12 mouse cellular contexts compared by ENCODE assay signal in genomic region chr12:10439483-10440235, GRCm38 (mm10). TPM values are rescaled to one million over a fixed set of nuclear protein-coding genes. Genes with fewer than 3 reads are reported as not detected.
DNase-seq lines count a peak whose midpoint lies in the region; ATAC-seq and TF ChIP-seq lines count a peak whose summit lies in the region.
"Had no signal": no experiment of that assay in that cellular context is flagged by ENCODE, and none has a peak within 500 bp of the region (broad histone marks: within the 10 kb centered on the region; RNA-seq: fewer than 3 reads in every experiment).

No protein-coding gene starts in this region.

- no peaks in the 10 kb centered on the region for H3K4me1 ChIP-seq in intestine, embryonic 15.5 days (replicated peaks)
- no peaks in the 10 kb centered on the region for H3K4me1 ChIP-seq in intestine, postnatal 0 days (replicated peaks; ENCODE audit: control insufficient read depth, insufficient read depth, low read length)

- DNase-seq in cerebellum, postnatal 10 days: peak; percentile 16 to 26
- DNase-seq in cerebellum, adult 11-12 months: no peak
- peak; percentile 57 for DNase-seq in ES-CJ7 (ENCODE audit: low read depth, low spot score)
- DNase-seq in kidney, postnatal 25 days: peak; percentile 2 to 35
- no peak for DNase-seq in ovary, postnatal 10 days (ENCODE audit: low spot score)
- no peak for DNase-seq in left cerebral cortex, adult 8-10 months (ENCODE audit: low spot score in 2 of 2)
- DNase-seq: layer of hippocampus, adult 9-11 months had no signal

- no peak overlapping the region for H3K27ac ChIP-seq in intestine, embryonic 15.5 days
- no peak overlapping the region for H3K27ac ChIP-seq in intestine, postnatal 0 days (ENCODE audit: low read depth, low read length)
- H3K27ac ChIP-seq: embryonic facial prominence, embryonic 15.5 days had no signal

- no peaks in the 10 kb centered on the region for H3K27me3 ChIP-seq in intestine, embryonic 15.5 days (replicated peaks)
- no peaks in the 10 kb centered on the region for H3K27me3 ChIP-seq in intestine, postnatal 0 days (replicated peaks; ENCODE audit: control insufficient read depth, insufficient read depth, low read length)
- H3K27me3 ChIP-seq: embryonic facial prominence, embryonic 15.5 days had no signal

- TF ChIP-seq CTCF in intestine, postnatal 0 days (IDR thresholded peaks at IDR 0.05; ENCODE audit: low read depth): no peak

- H3K9me3 ChIP-seq in intestine, embryonic 15.5 days: no peaks in the 10 kb centered on the region
- no peaks in the 10 kb centered on the region for H3K9me3 ChIP-seq in intestine, postnatal 0 days (ENCODE audit: control insufficient read depth)
- H3K9me3 ChIP-seq: embryonic facial prominence, embryonic 15.5 days had no signal

- WGBS in intestine, embryonic 15.5 days: 40% methylated on average over 14 of the region's 14 CpGs
- WGBS in intestine, postnatal 0 days: 55% methylated on average over 14 of the region's 14 CpGs

- H3K4me2 ChIP-seq in intestine, embryonic 15.5 days (replicated peaks): no peak overlapping the region
- no peak overlapping the region for H3K4me2 ChIP-seq in intestine, postnatal 0 days (replicated peaks; ENCODE audit: low read depth)
- H3K4me2 ChIP-seq: embryonic facial prominence, embryonic 15.5 days; liver, embryonic 11.5 days had no signal

- H3K9ac ChIP-seq in intestine, embryonic 15.5 days: no peak overlapping the region
- no peak overlapping the region for H3K9ac ChIP-seq in intestine, postnatal 0 days (ENCODE audit: low read depth, low read length)
- H3K9ac ChIP-seq: embryonic facial prominence, embryonic 15.5 days had no signal

- 0 out of 2 replicates have a peak, but pooled peaks have one; percentile 40 for ATAC-seq in intestine, embryonic 15.5 days
- ATAC-seq in intestine, postnatal 0 days: no peak

- H3K4me3 ChIP-seq in intestine, embryonic 15.5 days (replicated peaks): no peak overlapping the region
- no peak overlapping the region for H3K4me3 ChIP-seq in intestine, postnatal 0 days (ENCODE audit: low read depth, low read length)
- H3K4me3 ChIP-seq: embryonic facial prominence, embryonic 15.5 days; myocyte had no signal

- H3K36me3 ChIP-seq in intestine, embryonic 15.5 days: no peaks in the 10 kb centered on the region
- no peaks in the 10 kb centered on the region for H3K36me3 ChIP-seq in intestine, postnatal 0 days (ENCODE audit: control insufficient read depth, insufficient read depth)
- H3K36me3 ChIP-seq: embryonic facial prominence, embryonic 15.5 days had no signal

RNA-seq across cellular contexts. Expression of gene Rdh14, which starts 49.1 kb away (rescaled TPM):
- 43.5 and 43.9 TPM in 2 replicates for polyA plus RNA-seq in intestine, embryonic 15.5 days (2015; fragmentation: Nextera tagmentation; extraction: Ambion mirVana)
- 53.7 and 60.6 TPM in 2 replicates for polyA plus RNA-seq in intestine, postnatal 0 days (2015; fragmentation: Nextera tagmentation; extraction: Ambion mirVana)
- 10 to 100 TPM; 31.9 to 35.2 (median 33.7) TPM for total RNA-seq in left cerebral cortex, adult 8-10 months (2022)

Comparison
In these comparisons a context has a peak if more than half of its experiments do, and no peak if none do; other contexts are left out.
1. DNase-seq: peak in cerebellum, postnatal 10 days (2 of 2), ES-CJ7 (single experiment) and kidney, postnatal 25 days (2 of 2); none in cerebellum, adult 11-12 months (single experiment), ovary, postnatal 10 days (single experiment) and left cerebral cortex, adult 8-10 months (0 of 2).